Mouse (Mus musculus) large intestine, adult 2 months (tissue): ENCODE measurements around the gene Foxd3. TPM values are rescaled to one million over a fixed set of nuclear protein-coding genes. Genes with fewer than 3 reads are reported as not detected.

Source experiments
- DNase-seq: peaks from one replicate; pipeline ENCODE4 v3.0.0-alpha.2; 2012; ENCODE audit warnings: low read depth, low spot score
- WGBS: fragments of 180-500 bp; shearing (Covaris S2); methylation state at CpG from one replicate; pipeline ENCODE4 v1.1.7; 2018; 5-methylcytosine and 5-hydroxymethylcytosine counted together
- polyA plus RNA-seq: library from polyadenylated mRNA; depleted of rRNA; stranded (reverse); fragments of >200 nt; gene quantifications from 2 replicates; pipeline ENCODE4 v1.2.3, GENCODE M21; 2012

Foxd3 gene
- polyA plus RNA-seq, 1 experiment: 0.32 TPM

DNA sequence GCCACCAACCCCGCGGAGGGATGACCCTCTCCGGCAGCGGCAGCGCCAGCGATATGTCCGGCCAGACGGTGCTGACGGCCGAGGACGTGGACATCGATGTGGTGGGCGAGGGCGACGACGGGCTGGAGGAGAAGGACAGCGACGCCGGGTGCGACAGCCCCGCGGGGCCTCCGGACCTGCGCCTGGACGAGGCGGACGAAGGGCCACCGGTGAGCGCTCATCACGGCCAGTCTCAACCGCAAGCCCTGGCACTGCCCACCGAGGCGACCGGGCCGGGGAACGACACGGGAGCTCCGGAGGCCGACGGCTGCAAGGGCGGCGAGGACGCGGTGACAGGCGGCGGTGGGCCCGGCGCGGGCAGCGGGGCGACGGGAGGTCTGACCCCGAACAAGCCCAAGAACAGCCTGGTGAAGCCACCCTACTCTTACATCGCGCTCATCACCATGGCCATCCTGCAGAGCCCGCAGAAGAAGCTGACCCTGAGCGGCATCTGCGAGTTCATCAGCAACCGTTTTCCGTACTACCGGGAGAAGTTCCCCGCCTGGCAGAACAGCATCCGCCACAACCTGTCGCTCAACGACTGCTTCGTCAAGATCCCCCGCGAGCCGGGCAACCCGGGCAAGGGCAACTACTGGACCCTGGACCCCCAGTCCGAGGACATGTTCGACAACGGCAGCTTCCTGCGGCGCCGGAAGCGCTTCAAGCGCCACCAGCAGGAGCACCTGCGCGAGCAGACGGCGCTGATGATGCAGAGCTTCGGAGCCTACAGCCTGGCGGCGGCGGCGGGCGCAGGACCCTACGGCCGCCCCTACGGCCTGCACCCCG, 718 bp downstream of the Foxd3 start:
- DNase-seq: no peak
- WGBS: 2% methylated on average over 92 of the region's 92 CpGs

GRCm38 (mm10) chr4:99657430-99657820, 1.3 kb downstream of the Foxd3 start:
- DNase-seq: no peak
- WGBS: under 1% methylated on average over 60 of the region's 62 CpGs

GRCm38 (mm10) chr4:99657831-99658470, 1.9 kb downstream of the Foxd3 start:
- no peak for DNase-seq
- WGBS: 4% methylated on average over 41 of the region's 41 CpGs

DNA sequence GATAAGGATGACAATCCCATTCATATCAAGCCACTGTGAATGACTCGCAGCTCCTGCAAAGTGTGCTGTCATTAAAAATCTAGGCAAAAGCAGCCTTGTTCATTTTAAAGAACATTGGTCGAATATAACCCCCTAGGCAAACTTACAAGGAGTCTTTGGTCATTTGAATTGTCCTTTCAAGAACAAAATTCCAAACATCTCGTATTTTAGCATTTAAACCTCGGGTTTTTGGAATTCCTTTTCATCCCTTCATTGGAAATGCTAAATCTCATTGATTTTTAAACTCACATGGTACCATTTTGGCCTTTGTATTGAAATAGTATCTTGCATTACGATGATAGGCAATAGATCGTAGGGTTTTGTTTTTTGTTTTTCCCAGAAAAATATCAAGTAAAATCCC, 2.8 kb downstream of the Foxd3 start:
- 24% methylated on average over 6 of the region's 6 CpGs for WGBS

GRCm38 (mm10) chr4:99659361-99660072, 3.4 kb downstream of the Foxd3 start:
- 7% methylated on average over 28 of the region's 28 CpGs for WGBS
- no peak for DNase-seq

More for the DNA sequence above, 2.8 kb downstream of the Foxd3 start:
- no peak for DNase-seq

GRCm38 (mm10) chr4:99660073-99660611, 4.0 kb downstream of the Foxd3 start:
- no peak for DNase-seq
- 2% methylated on average over 20 of the region's 20 CpGs for WGBS

DNA sequence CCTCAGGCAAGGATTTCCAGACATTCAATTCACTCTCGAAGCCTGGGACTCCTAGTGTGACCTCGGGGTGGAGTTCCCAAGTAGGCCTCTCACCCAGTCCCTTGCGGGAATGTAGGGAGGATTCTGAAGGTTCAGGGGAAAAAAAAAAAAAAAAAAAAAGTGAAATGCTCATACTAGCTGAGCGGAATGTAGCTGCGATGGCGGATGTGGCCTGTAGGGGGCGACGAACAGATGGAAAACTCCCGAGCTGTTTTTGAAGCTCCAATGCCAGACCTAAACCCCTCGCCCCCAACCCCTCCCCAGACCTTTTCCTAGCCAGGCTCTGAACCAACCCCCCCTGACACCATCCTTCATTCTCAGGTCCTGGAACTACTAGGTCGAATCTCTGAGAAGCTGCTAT, 4.9 kb downstream of the Foxd3 start:
- DNase-seq: no peak
- under 1% methylated on average over 11 of the region's 11 CpGs for WGBS

GRCm38 (mm10) chr4:99661956-99662355, 5.9 kb downstream of the Foxd3 start:
- WGBS: 10% methylated on average over 12 of the region's 12 CpGs
- no peak for DNase-seq

DNA sequence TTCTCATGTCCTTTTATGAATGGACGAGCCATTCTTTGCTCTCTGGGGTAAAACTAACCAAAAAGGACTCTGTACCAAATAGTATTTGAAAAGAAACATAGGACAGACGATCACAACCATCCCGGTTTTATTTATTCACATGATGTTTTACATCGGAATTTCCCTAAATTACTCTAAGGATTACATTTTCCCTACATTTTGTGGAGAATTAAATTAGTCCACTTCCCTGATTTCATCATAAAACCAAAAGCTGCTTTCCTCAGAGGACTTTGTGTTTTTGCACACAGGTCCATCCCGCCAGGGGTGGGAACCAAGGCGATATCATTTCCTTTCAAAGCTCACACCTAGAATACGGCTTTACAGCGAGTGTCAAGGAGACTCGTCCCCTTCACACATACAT, 6.3 kb downstream of the Foxd3 start:
- 18% methylated on average over 9 of the region's 9 CpGs for WGBS
- no peak for DNase-seq

DNA sequence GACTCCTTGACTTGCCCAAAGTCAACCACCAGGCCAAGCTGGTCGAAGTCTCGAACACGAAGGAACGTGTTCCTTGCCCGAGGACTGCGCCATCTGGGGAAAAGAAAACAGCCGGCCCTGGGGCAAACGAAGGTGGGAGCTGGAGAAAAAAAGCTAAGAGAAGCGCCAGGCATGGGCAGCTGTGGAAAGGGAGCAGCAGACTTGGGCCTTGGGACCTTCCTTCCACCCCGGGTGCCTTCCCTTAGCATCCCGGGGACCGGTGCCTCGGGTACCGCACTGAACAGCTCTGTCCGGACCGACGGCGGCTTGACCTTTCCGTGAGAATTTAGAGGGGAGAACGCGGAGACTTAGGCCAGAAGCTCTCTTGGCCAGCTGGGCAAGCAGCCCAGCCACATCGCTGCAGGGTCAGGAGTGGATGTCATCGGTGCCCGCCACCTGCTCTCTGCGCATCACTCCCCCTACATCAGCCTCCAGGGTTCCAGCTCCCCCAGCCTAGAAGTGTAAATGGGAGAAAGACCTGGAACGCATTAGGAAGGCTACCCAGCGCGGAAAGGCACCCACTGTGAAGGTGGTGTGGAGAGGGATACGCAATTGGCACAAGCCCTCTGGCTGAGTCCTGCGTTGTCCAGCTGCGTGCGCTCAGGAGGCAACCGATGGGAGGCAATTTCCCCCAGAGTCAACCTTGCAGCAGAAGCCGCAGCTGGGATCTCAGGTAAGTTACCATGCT, 6.9 kb downstream of the Foxd3 start:
- 5% methylated on average over 34 of the region's 34 CpGs for WGBS
- DNase-seq: no peak

- 20% methylated on average over 8 of the region's 8 CpGs for WGBS
- no peak for DNase-seq
These were observed 7.6 kb downstream of the Foxd3 start for GRCm38 (mm10) chr4:99663710-99664109.

DNA sequence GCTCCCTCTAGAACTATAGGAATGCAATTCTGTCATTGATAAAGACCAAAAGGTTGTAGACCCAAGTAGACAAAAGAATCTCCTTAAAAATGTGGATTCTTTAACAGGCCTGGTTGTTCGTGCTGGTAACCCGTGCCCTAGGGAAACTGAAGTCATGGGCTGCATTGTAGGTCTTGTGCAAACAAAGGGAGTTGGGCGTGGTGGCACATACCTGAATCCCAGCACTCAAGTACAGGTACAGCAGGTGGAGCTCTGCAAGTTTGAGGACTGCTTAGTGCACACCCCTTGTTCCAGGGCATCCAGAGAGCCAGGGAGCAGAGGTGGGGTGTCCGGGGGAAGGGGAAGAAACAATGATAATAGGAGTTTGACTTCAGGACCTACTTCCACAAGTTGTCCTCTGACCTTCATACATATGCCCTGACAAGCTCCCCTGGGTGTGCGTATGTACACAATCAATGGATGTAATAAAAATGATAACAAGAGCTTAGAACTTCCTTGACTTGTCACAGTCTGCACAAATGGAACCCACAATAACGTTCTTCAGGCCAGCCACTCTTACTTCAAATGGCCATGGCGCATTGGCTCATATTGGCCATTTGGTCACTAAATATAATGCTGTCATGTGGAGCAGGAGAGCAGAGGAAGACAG, 14.2 kb downstream of the Foxd3 start:
- WGBS: 40% methylated on average over 7 of the region's 7 CpGs
- DNase-seq: no peak

DNA sequence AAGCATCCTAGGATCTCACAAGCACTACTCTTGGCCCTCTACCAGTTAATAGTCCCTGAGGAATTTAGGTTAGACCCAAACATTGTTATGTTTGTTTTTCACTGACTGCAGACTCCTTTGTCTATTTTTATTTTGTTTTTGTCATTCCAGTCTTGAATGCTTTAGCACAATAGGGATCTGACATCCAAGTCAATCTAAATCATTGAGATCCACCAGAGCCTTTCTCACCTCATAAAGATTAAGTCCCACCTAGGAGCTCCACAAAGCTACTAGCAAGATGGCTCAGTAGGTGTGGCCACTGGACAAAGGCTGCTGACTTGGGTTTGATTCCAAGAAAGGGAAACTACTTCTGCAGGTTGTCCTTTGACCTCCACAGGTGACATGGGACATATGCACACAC, 19.1 kb downstream of the Foxd3 start:
- DNase-seq: no peak

- no peak for DNase-seq
- WGBS: 70% methylated on average over 6 of the region's 6 CpGs
These were observed 27.8 kb downstream of the Foxd3 start for GRCm38 (mm10) chr4:99683941-99684340.

DNA sequence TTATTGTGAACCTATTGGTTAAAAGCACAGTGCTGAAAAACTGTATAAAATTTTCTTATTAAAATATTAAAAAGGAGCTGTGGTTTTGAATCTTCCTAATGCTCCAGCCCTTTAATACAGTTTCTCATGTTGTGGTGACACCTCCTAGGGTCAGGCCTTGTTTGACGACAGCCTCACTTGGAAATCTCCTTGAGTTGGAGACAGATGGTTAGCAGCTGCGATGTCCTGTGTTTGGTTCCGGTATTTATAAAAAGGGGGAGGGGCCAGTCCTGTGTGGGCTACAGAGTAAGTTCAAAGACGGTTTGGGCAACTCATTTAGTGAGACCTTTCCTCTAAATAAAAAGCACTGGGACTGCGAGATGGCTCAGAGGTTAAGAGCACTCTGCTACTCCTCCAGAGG, 30.2 kb downstream of the Foxd3 start:
- DNase-seq: no peak
- 48% methylated on average over 5 of the region's 5 CpGs for WGBS
